Mouse (Mus musculus): ENCODE measurements around the gene Jsrp1.
A peak's percentile ranks its signal among the peaks of the same experiment; 100 is the strongest.

Gene Jsrp1

GRCm38 (mm10) chr10:80813366-80813765 is at the start of gene Jsrp1:
Gene Jsrp1 (minus strand): TSS chr10:80813498.
- no peak for DNase-seq

- no peak for DNase-seq
Measured at GRCm38 (mm10) chr10:80862305-80862704, 49.0 kb upstream of the Jsrp1 start.

- DNase-seq: no peak
Measured at GRCm38 (mm10) chr10:80858350-80858935, 45.1 kb upstream of the Jsrp1 start.

GRCm38 (mm10) chr10:80857848-80858247 is 44.5 kb upstream of the Jsrp1 start:
- no peak for DNase-seq

GRCm38 (mm10) chr10:80857386-80857785 is 44.1 kb upstream of the Jsrp1 start:
- DNase-seq: no peak

GRCm38 (mm10) chr10:80856908-80857307 is 43.6 kb upstream of the Jsrp1 start:
- DNase-seq: no peak

- DNase-seq: no peak
Measured at GRCm38 (mm10) chr10:80856267-80856666, 43.0 kb upstream of the Jsrp1 start.

- no peak for DNase-seq
Measured at GRCm38 (mm10) chr10:80855749-80856073, 42.4 kb upstream of the Jsrp1 start.

GRCm38 (mm10) chr10:80854913-80855748 is 41.8 kb upstream of the Jsrp1 start, which contains the start of the genes Lsm7 and Sppl2b:
Gene Lsm7 (minus strand): TSS chr10:80855209.
Gene Sppl2b (plus strand): TSS chr10:80855275.
- DNase-seq: peak; percentile 98

- DNase-seq: peak; percentile 63
Measured at GRCm38 (mm10) chr10:80848571-80848970, 35.3 kb upstream of the Jsrp1 start.

GRCm38 (mm10) chr10:80845732-80846131 is 32.4 kb upstream of the Jsrp1 start:
- no peak for DNase-seq

- DNase-seq: no peak
Measured at GRCm38 (mm10) chr10:80845055-80845693, 31.9 kb upstream of the Jsrp1 start.

- no peak for DNase-seq
Measured at GRCm38 (mm10) chr10:80843931-80844547, 30.7 kb upstream of the Jsrp1 start, which contains the start of gene Lingo3. Gene Lingo3 (minus strand): TSS chr10:80844039.

- no peak for DNase-seq
Measured at GRCm38 (mm10) chr10:80843087-80843930, 30.0 kb upstream of the Jsrp1 start.

GRCm38 (mm10) chr10:80842334-80842733 is 29.0 kb upstream of the Jsrp1 start:
- DNase-seq: no peak

GRCm38 (mm10) chr10:80841685-80842084 is 28.4 kb upstream of the Jsrp1 start:
- DNase-seq: no peak

- DNase-seq: no peak
Measured at GRCm38 (mm10) chr10:80839848-80840247, 26.6 kb upstream of the Jsrp1 start.

GRCm38 (mm10) chr10:80838346-80838912 is 25.1 kb upstream of the Jsrp1 start:
- DNase-seq: no peak

- DNase-seq: no peak
Measured at GRCm38 (mm10) chr10:80837827-80838226, 24.5 kb upstream of the Jsrp1 start.

- no peak for DNase-seq
Measured at GRCm38 (mm10) chr10:80836949-80837379, 23.7 kb upstream of the Jsrp1 start.

GRCm38 (mm10) chr10:80835617-80836016 is 22.3 kb upstream of the Jsrp1 start:
- no peak for DNase-seq

GRCm38 (mm10) chr10:80832818-80833217 is 19.5 kb upstream of the Jsrp1 start:
- DNase-seq: no peak
